Mouse (Mus musculus) megakaryocyte, embryonic 14.5 days (primary cell): ENCODE results near the gene Cd19.

Experiments used
- FLI1 ChIP-seq: IDR thresholded peaks from 2 replicates; pipeline ENCODE4 v1.6.1; 2012; ENCODE audit warnings: low read length, inconsistent platforms, mixed read lengths
- GATA1 ChIP-seq: IDR thresholded peaks from 3 replicates; pipeline ENCODE4 v1.6.1; 2012; ENCODE audit warnings: mixed read lengths, low read length, inconsistent platforms, borderline replicate concordance

- TF ChIP-seq GATA1: no peak
- no peak for TF ChIP-seq FLI1
Observed at GRCm38 (mm10) chr7:126388185-126388584, 26.5 kb downstream of the Cd19 start.
